Mouse (Mus musculus) testis, adult 2 months (tissue): Measurements from ENCODE around the gene Dpp7. TPM values are rescaled to one million over a fixed set of nuclear protein-coding genes. Genes with fewer than 3 reads are reported as not detected.

Experiments
- H3K27ac ChIP-seq: fragments of 200-500 bp; 2 replicates; pipeline ENCODE4 v1.5.1; 2012; ENCODE audit warnings: low read depth, low read length; ENCODE audit not compliant: control insufficient read depth, insufficient read depth
- H3K27me3 ChIP-seq: fragments of 200-500 bp; 2 replicates; pipeline ENCODE4 v1.6.1; 2012; ENCODE audit warnings: mild to moderate bottlenecking, low read length, moderate library complexity; ENCODE audit not compliant: control insufficient read depth, insufficient read depth
- H3K36me3 ChIP-seq: fragments of 200-500 bp; 2 replicates; pipeline ENCODE4 v1.6.1; 2012; ENCODE audit warnings: mild to moderate bottlenecking, low read length; ENCODE audit not compliant: control insufficient read depth, insufficient read depth
- H3K4me1 ChIP-seq: fragments of 200-500 bp; 2 replicates; pipeline ENCODE4 v1.6.1; 2012; ENCODE audit warnings: low read length; ENCODE audit not compliant: control insufficient read depth, insufficient read depth
- H3K4me3 ChIP-seq: fragments of 200-500 bp; 2 replicates; pipeline ENCODE4 v1.5.1; 2012; ENCODE audit warnings: low read depth, mild to moderate bottlenecking, low read length, moderate library complexity, mixed read lengths; ENCODE audit not compliant: control insufficient read depth
- CTCF ChIP-seq: fragments of 200-500 bp; IDR thresholded peaks from 2 replicates; pipeline ENCODE4 v1.5.1; 2012; ENCODE audit warnings: low read depth, mild to moderate bottlenecking, inconsistent platforms, low read length, moderate library complexity; ENCODE audit not compliant: control insufficient read depth, insufficient read depth, insufficient replicate concordance
- POLR2A ChIP-seq: fragments of 200-500 bp; IDR thresholded peaks from 2 replicates; pipeline ENCODE4 v1.6.1; 2012; ENCODE audit warnings: low read depth, mild to moderate bottlenecking, inconsistent platforms, low read length, moderate library complexity; ENCODE audit not compliant: control insufficient read depth
- polyA plus RNA-seq: library from polyadenylated mRNA; depleted of rRNA; stranded (reverse); fragments of >200 nt; gene quantifications from 2 replicates; pipeline ENCODE4 v1.2.3, GENCODE M21; 2012; rRNA removed

Dpp7 gene
- polyA plus RNA-seq = 4.0 and 5.0 TPM in 2 replicates

DNA sequence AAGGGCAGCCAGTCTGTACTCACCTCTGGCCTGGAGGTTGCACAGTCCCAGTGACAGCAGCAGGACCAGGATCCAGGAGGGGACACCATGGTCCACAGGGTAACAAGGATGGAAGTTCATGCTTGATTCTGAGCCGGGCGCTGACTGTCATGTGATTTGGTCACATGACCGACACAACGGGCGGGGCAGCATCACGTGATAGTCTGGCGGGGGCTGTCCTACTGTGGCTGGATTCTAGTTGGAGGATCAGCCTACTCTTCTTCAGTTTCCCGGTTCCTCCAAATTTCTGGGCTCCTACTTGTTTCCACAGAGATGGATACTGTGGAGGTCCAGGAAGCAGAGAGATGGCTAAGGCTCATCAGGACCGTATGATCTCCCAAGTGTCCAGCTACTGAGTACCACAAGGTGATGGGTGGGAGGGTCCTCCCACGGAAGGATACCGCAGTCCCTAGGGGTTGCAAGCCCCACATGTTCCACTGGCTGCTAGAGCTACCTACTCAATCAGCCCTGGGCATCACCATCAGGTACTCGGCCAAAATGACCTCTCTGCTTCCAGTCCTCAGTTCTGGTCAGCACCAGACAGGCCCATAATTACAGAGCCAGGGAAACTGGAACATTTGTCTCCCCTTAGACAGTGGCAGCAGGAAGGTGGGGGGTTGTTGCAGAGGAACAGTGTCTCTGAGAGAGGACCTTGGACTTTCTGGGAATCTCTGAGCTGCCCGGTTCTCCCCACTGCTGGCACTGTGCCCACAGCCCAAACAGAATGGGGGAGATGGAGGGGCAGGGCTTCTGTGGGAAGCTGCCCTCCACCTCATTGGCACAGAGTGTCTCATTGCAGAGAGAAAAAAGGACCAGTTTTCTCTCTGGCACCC lies at the start of gene Dpp7:
Gene Dpp7, minus strand, starts transcription at position 152 of the 872 bp plus-strand sequence.
- Histone ChIP-seq H3K4me1 (peaks cover 18% of the 10 kb centered on the region), H3K36me3 (no peaks in the 10 kb centered on the region), H3K27ac (no peak within 1 kb of the TSS), H3K27me3 (no peaks in the 10 kb centered on the region), H3K4me3 (peak within 1 kb of the TSS; percentile 77)
- TF ChIP-seq CTCF (no peak), POLR2A (no peak)

DNA sequence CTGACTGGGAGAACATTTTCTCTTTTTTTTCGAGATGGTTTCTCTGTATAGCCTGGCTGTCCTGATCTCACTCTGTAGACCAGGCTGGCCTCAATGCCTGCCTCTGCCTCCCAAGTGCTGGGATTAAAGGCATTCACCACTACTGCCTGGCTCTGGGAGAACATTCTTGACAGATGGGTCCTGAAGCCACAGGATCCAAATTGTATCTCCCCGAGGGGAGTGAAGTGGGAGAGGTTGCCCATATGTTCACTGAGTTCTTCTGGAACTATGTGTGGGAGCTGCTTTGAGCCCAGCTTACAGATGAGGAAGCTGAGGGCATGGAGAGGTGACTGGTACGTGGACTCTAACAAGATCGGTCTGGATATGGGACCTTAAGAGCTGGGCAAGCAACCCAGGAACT lies 47.8 kb upstream of the Dpp7 start:
- H3K27me3 ChIP-seq = no peaks in the 10 kb centered on the region

DNA sequence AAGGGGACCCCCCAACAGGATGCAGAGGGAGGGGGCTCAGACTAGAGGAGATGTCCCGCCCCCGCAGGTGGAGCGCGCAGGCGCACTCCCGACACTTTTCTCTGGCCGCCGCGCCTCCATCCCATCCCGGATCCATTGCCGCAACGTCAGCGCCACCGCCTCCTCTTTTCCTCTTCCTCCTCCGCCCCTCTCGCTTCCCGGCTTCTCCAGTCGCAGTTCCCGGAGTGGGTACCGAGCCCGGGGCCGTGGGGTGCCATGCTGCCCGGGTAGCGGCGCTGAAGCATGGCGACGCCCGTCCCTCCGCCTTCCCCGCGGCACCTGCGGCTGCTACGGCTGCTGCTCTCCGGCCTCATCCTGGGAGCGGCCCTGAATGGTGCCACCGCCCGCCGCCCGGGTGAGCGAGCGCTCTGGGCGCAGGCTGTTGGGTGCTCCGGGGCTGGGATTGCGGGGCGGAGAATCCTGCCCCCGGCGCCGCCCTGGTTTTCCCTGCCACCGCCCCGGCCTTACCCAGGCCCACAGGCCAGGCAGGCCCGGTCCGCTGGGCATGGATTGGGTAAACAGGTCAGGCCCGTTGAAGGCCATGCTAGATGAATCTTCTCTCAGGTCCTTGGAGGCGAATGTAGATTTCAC lies 46.9 kb upstream of the Dpp7 start:
- H3K27ac ChIP-seq = no peak overlapping the region
- peaks cover 8% of the 10 kb centered on the region for H3K4me1 ChIP-seq
- TF ChIP-seq CTCF = no peak
- TF ChIP-seq POLR2A = peak; percentile 46
- no peaks in the 10 kb centered on the region for H3K36me3 ChIP-seq
- peak overlapping the region; percentile 86 for H3K4me3 ChIP-seq
- no peaks in the 10 kb centered on the region for H3K27me3 ChIP-seq

More for the DNA sequence above, 47.8 kb upstream of the Dpp7 start:
- Histone ChIP-seq H3K36me3 (no peaks in the 10 kb centered on the region), H3K4me3 (no peak overlapping the region), H3K27ac (no peak overlapping the region), H3K4me1 (peaks cover 8% of the 10 kb centered on the region)
- TF ChIP-seq CTCF (no peak), POLR2A (no peak)

GRCm38 (mm10) chr2:25402377-25402971 lies 46.3 kb upstream of the Dpp7 start:
- H3K36me3 ChIP-seq = no peaks in the 10 kb centered on the region
- H3K27ac ChIP-seq = no peak overlapping the region
- peak overlapping the region; percentile 86 for H3K4me3 ChIP-seq
- TF ChIP-seq POLR2A = no peak
- TF ChIP-seq CTCF = peak; percentile 59; the same call in 1 of the 2 replicates
- H3K27me3 ChIP-seq = no peaks in the 10 kb centered on the region
- peaks cover 8% of the 10 kb centered on the region for H3K4me1 ChIP-seq

GRCm38 (mm10) chr2:25400764-25401163 lies 44.6 kb upstream of the Dpp7 start:
- TF ChIP-seq CTCF = peak; percentile 37; the same call in 1 of the 2 replicates
- no peak for TF ChIP-seq POLR2A
- Histone ChIP-seq H3K4me3 (peak overlapping the region; percentile 33), H3K36me3 (no peaks in the 10 kb centered on the region), H3K4me1 (peaks cover 15% of the 10 kb centered on the region), H3K27ac (no peak overlapping the region), H3K27me3 (no peaks in the 10 kb centered on the region)

- no peaks in the 10 kb centered on the region for H3K27me3 ChIP-seq
- no peaks in the 10 kb centered on the region for H3K36me3 ChIP-seq
- H3K27ac ChIP-seq = no peak overlapping the region
- peaks cover 18% of the 10 kb centered on the region for H3K4me1 ChIP-seq
- peak overlapping the region; percentile 33 for H3K4me3 ChIP-seq
- no peak for TF ChIP-seq CTCF
- TF ChIP-seq POLR2A = no peak
These were observed 44.1 kb upstream of the Dpp7 start for GRCm38 (mm10) chr2:25400291-25400690.

GRCm38 (mm10) chr2:25399051-25399450 lies 42.9 kb upstream of the Dpp7 start, which contains the start of gene Npdc1:
Gene Npdc1, plus strand, starts transcription at chr2:25399351.
- peaks cover 18% of the 10 kb centered on the region for H3K4me1 ChIP-seq
- H3K4me3 ChIP-seq = no peak within 1 kb of the TSS
- H3K27me3 ChIP-seq = no peaks in the 10 kb centered on the region
- H3K27ac ChIP-seq = no peak within 1 kb of the TSS
- TF ChIP-seq POLR2A = no peak
- TF ChIP-seq CTCF = no peak
- no peaks in the 10 kb centered on the region for H3K36me3 ChIP-seq
